Mouse (Mus musculus) liver, adult 2 months (tissue): Measurements from ENCODE around the gene Gm49711. TPM values are rescaled to one million over a fixed set of nuclear protein-coding genes. Genes with fewer than 3 reads are reported as not detected.
A peak's percentile ranks its signal among the peaks of the same experiment; 100 is the strongest.
"Not testable (repeated sequence)": the region's sequence is repeated elsewhere in the genome, so short reads cannot be mapped to it uniquely, and the experiment has no call there.

Experiments
- DNase-seq: peaks from one replicate; pipeline ENCODE4 v3.0.0-alpha.2; 2011; ENCODE audit warnings: low read depth, low spot score; ENCODE audit errors: extremely low read depth
- H3K27ac ChIP-seq: fragments of 200-500 bp; replicated peaks from 2 replicates; pipeline ENCODE4 v1.5.1; 2012; ENCODE audit warnings: low read depth, mild to moderate bottlenecking, control low read depth, inconsistent platforms, low read length; ENCODE audit not compliant: insufficient read depth
- H3K27me3 ChIP-seq: fragments of 200-500 bp; 2 replicates; pipeline ENCODE4 v1.6.1; 2012; ENCODE audit warnings: mild to moderate bottlenecking, moderate library complexity, low read length, inconsistent platforms; ENCODE audit not compliant: control insufficient read depth, insufficient read depth
- H3K36me3 ChIP-seq: fragments of 200-500 bp; 2 replicates; pipeline ENCODE4 v1.6.1; 2012; ENCODE audit warnings: low read length, inconsistent platforms; ENCODE audit not compliant: control insufficient read depth, insufficient read depth
- H3K4me1 ChIP-seq: fragments of 200-500 bp; 2 replicates; pipeline ENCODE4 v1.6.1; 2011; ENCODE audit warnings: low read length; ENCODE audit not compliant: control insufficient read depth, insufficient read depth
- H3K4me3 ChIP-seq: fragments of 200-500 bp; 2 replicates; pipeline ENCODE4 v1.5.1; 2011; ENCODE audit warnings: low read depth, mild to moderate bottlenecking, control low read depth, low read length, moderate library complexity; ENCODE audit not compliant: insufficient read depth
- H3K79me2 ChIP-seq: fragments of 200-500 bp; 2 replicates; pipeline ENCODE4 v1.6.1; 2012; ENCODE audit warnings: inconsistent platforms, mild to moderate bottlenecking, low read length, moderate library complexity; ENCODE audit not compliant: control insufficient read depth, insufficient read depth
- H3K9ac ChIP-seq: fragments of 200-500 bp; 2 replicates; pipeline ENCODE4 v1.6.1; 2012; ENCODE audit warnings: low read depth, mild to moderate bottlenecking, control low read depth, inconsistent platforms, low read length
- CTCF ChIP-seq: fragments of 200-500 bp; IDR thresholded peaks from 2 replicates; pipeline ENCODE4 v1.5.1; 2011; ENCODE audit warnings: low read depth, low read length, control low read depth
- POLR2A ChIP-seq: fragments of 200-500 bp; IDR thresholded peaks from 2 replicates; pipeline ENCODE4 v1.6.1; 2011; ENCODE audit warnings: low read length, control low read depth; ENCODE audit not compliant: insufficient read depth; ENCODE audit errors: extremely low read depth
- WGBS: fragments of 180-500 bp; shearing (Covaris S2); methylation state at CpG from one replicate; pipeline ENCODE4 v1.1.7; 2018; 5-methylcytosine and 5-hydroxymethylcytosine counted together
- polyA plus RNA-seq: library from polyadenylated mRNA; depleted of rRNA; stranded (reverse); fragments of >200 nt; gene quantifications from 2 replicates; pipeline ENCODE4 v1.2.3, GENCODE M21; 2012
- total RNA-seq: library from RNA; depleted of rRNA; stranded (reverse); fragments of >200 nt; gene quantifications from 2 replicates; pipeline ENCODE4 v1.2.3, GENCODE M21; 2014

Gene Gm49711
- total and polyA plus RNA-seq, 2 experiments: not detected

DNA sequence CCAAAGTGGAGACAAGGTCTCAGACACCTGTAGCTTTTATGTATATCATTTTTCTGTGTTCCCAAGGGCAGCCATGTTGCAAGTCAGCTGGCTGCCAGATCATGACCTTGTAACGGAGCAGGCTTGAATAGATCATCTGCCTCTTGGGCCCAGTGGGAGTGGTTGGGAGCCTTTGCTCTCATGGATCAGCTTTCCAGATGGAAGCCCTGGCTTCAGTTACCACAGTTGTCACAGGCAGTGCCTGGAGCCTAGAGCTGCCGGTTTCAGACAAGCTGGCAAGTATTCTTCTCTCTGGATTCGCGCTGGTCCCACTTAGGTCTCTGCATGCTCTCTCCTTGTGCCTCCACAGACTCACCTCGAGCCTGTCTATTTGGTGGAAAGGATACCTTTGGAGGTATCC, 44.0 kb downstream of the Gm49711 start:
- no peaks in the 10 kb centered on the region for H3K27me3 ChIP-seq
- peaks cover 9% of the 10 kb centered on the region for H3K4me1 ChIP-seq
- no peak overlapping the region for H3K27ac ChIP-seq
- peak; percentile 19 for DNase-seq
- H3K79me2 ChIP-seq: no peaks in the 10 kb centered on the region; the same call in 1 of the 2 replicates
- no peak overlapping the region for H3K9ac ChIP-seq
- 73% methylated on average over 5 of the region's 5 CpGs for WGBS
- H3K4me3 ChIP-seq: no peak overlapping the region
- H3K36me3 ChIP-seq: peaks cover 6% of the 10 kb centered on the region
- TF ChIP-seq CTCF: no peak
- TF ChIP-seq POLR2A: no peak

DNA sequence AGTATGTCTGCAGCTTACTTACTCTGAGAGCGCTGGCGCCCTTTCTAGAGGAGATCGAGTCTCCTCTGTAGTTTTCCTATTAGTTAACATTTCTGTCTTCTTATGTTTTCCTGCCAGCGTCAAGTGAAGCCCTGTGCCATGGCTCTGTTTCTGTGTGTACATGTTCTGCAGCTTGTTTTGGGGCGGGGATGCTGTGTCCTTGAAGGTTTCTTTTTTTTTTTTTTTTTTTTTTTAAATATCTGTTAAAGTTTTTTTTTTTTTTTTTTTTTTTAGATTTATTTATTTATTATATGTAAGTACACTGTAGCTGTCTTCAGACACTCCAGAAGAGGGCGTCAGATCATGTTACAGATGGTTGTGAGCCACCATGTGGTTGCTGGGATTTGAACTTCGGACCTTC, 44.8 kb downstream of the Gm49711 start:
- not testable (repeated sequence) for H3K27ac ChIP-seq, H3K36me3 ChIP-seq, H3K79me2 ChIP-seq, H3K4me3 ChIP-seq, H3K9ac ChIP-seq, H3K27me3 ChIP-seq, DNase-seq, H3K4me1 ChIP-seq
- 98% methylated on average over 6 of the region's 7 CpGs for WGBS

DNA sequence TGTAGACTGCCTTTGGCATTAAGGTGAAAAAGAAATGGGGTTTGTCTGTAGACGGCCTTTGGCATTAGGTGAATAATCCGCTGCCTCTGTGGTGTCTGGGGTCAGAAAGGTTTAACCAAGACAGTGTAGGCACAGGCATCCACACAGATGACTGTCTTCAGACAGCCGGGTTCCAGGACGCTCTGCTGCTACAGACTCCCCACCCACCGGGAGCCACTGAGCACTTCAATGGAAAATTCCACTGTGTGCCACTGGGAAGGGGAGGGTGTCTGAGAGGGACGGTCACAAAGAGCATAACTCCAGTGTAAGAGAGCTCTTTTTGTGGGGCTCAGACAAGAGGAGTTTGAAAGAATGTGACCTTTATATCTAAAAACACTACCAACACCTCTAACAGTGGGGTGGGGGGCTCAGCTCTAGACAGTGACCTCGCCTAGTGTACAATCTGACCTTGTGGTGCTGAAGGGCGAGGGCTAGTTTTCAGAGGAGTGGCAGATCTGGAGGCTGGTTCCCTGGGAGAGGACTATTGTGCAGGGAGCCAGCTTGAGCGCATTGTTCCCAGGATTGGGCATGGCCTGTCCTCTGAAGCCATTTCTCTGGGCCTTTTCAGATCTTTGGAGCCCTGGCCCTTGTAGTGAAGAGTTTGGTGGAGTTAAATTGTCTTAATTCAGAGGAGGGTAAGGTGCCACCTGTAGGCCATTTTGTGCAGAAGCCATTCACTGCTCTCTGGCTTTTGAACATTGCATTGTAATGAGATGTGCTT, 45.6 kb downstream of the Gm49711 start:
- Histone ChIP-seq H3K4me3 (no peak overlapping the region), H3K79me2 (no peaks in the 10 kb centered on the region; the same call in 1 of the 2 replicates), H3K4me1 (peaks cover 9% of the 10 kb centered on the region), H3K9ac (no peak overlapping the region), H3K36me3 (peaks cover 6% of the 10 kb centered on the region), H3K27ac (no peak overlapping the region), H3K27me3 (no peaks in the 10 kb centered on the region)
- TF ChIP-seq CTCF (no peak), POLR2A (no peak)
- no peak for DNase-seq
- 83% methylated on average over 9 of the region's 9 CpGs for WGBS

DNA sequence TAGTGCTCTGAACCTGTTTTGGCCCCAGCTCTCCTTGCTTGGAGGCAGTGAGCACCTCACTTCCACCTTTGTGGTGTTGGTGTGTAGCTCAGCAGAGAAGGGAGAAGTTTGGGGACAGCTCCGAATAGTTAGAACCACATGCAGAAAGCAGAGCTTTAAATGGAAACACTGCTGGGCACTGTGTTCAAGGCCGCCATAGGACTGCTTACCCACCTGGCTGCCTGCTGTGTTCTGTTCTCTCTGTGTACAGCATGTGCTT, 46.1 kb downstream of the Gm49711 start:
- H3K4me1 ChIP-seq: peaks cover 9% of the 10 kb centered on the region
- H3K9ac ChIP-seq: no peak overlapping the region
- no peak for TF ChIP-seq POLR2A
- TF ChIP-seq CTCF: no peak
- DNase-seq: no peak
- no peak overlapping the region for H3K27ac ChIP-seq
- 91% methylated on average over 2 of the region's 2 CpGs for WGBS
- no peaks in the 10 kb centered on the region; the same call in 1 of the 2 replicates for H3K79me2 ChIP-seq
- H3K27me3 ChIP-seq: no peaks in the 10 kb centered on the region
- peaks cover 6% of the 10 kb centered on the region for H3K36me3 ChIP-seq
- no peak overlapping the region for H3K4me3 ChIP-seq

DNA sequence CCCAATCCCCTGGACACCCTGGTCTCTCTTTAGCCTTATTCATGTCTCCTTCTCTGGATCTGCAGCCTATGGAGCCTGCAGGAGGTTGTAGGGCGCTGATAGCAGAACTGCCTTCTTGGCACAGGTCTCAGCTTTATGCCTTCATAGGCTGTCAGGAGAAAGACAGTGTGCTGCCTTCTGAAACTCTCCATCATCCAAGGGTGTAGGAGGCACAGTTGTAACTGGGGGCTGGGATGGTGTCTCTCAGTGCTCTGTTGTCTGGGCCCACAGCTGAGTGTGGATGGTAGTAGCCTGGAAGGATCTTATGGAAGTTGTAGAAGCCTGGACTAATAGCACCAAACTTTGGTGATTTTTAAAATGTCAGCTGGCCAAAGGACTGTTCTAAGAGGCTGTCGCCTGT, 46.8 kb downstream of the Gm49711 start:
- H3K27me3 ChIP-seq: no peaks in the 10 kb centered on the region
- H3K9ac ChIP-seq: no peak overlapping the region
- no peak for DNase-seq
- no peak overlapping the region for H3K4me3 ChIP-seq
- 0 out of 2 replicates have a peak, but pooled peaks cover 2% of the 10 kb centered on the region for H3K36me3 ChIP-seq
- peaks cover 9% of the 10 kb centered on the region for H3K4me1 ChIP-seq
- no peak overlapping the region for H3K27ac ChIP-seq
- TF ChIP-seq POLR2A (no peak), CTCF (no peak)
- no peaks in the 10 kb centered on the region; the same call in 1 of the 2 replicates for H3K79me2 ChIP-seq
- 100% methylated on average over 2 of the region's 2 CpGs for WGBS

DNA sequence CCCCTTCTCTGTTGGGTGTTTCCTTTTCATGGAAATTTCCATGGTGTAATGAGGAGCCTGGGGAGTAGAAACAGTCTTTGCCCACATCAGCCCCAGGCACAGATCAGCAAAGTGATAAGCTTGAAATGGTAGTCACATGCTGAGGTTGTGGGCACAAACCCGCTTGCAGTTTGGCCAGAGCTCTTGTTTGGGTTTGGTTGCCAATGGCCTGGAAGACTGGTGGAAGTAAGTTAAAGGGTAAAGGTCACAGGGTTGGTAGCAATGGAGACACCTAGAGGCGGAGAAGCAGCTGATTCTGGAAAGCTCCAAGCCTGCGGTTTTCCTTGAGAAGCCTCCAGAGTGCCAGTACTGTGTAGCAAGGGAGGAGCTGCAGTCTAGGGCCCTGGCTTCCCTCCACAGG, 47.5 kb downstream of the Gm49711 start:
- WGBS: 35% methylated on average over 3 of the region's 3 CpGs
- TF ChIP-seq POLR2A: no peak
- no peak for TF ChIP-seq CTCF
- Histone ChIP-seq H3K9ac (no peak overlapping the region), H3K4me3 (no peak overlapping the region), H3K27me3 (no peaks in the 10 kb centered on the region), H3K4me1 (peaks cover 9% of the 10 kb centered on the region), H3K79me2 (no peaks in the 10 kb centered on the region; the same call in 1 of the 2 replicates), H3K36me3 (no peaks in the 10 kb centered on the region), H3K27ac (no peak overlapping the region)
- peak; percentile 83 for DNase-seq
